Mouse (Mus musculus) mouse trophoblast stem cell (cell line): Measurements from ENCODE around the gene Sec24c.

Experiments used
- in situ Hi-C, 2 experiments: fragments of 300-500 bp; cut with MseI, MboI; formaldehyde crosslinking; loops; 2 replicates in 1 of 2; 3 replicates in 1 of 2; pipeline ENCODE4 v1.15.1; 2025

Sec24c gene

DNA sequence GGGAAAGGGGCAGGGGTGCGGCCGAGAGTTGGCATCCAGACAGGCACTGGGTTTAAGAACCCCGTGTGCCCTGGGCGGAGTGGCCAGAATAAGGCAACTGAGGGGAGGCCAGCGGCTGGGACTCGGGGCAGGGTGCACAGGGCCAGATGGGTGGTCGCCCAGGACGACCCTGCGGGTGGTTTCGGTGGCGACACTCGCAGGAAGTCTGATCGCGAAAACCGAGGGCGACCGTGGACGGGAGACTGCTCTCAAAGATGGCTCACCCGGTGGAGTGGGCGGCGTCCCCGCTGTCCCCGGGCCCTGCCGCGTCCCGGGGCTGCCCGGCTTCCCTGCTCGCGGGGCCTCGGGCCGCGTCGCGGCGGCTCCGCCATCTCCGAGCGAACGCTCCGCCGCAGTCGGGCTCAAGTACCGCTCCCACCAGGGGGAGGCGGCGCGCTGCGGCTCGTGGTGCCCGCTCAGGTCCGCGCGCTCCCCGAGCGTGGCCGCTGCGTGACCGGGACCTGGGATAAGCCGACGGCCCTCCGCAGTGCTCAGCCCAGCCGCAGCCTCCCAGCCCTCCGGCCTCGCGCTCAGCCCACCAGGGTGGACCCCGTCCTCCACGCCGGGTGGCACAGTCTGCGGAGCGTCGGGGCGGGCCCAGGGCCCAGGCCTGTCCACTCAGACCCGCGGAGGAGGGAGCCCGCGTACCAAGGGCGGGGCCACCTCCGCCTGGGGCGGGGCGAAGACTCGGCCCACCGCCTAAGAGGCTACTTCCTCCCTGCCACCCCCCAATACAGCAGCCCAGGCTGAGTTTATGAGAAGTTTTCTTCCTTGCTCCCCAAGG lies 60.1 kb downstream of the Sec24c start, which contains the start of gene Ndst2:
Ndst2 (minus strand) TSS at position 611 of the 823 bp plus-strand sequence.
- in situ Hi-C loops = no loop called here

GRCm38 (mm10) chr14:20735052-20735451 lies 60.9 kb downstream of the Sec24c start:
- in situ Hi-C loops = no loop called here

DNA sequence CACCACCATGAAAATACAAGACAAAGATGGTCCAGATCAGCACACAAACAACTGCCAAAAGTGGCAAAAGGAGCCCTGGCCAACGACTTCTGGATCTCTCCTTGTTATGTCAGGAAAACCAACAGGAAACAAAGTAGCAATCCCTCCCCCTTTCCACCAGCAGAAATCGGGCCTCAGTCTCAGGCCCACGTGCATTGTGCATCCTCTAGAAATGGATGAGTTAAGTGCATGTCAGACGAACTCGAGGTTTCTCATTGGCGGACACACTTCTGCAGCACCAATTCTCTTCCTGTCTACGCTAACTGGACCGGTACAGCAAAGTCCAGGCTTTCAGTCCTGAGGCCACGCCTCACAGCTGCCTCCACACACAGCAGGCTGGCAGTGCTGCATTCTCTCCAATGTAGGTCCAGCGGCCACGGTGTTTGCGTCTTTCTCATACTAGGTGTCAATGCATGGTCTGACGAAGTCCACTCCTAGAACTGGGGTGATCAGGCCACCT lies 61.8 kb downstream of the Sec24c start:
- in situ Hi-C loops = no loop called here

DNA sequence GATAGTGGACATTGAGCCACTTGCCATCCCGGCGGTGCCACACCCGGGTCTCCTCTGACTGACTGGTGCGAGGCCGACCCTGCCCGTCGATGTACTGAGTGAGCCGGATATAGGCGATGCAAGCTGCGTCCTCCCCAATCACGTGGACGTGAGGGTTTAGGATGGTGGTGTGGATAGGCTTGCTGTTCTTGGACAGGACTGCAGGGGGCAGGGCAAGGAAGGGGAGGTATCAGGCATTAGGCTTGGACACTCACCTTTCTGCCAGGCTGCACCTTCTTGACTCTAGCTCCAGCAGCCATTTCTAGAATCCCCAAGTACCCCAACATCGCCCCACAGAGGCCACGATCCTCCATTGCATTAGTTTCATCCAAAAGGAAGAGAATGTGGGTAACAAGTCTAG lies 63.2 kb downstream of the Sec24c start:
- in situ Hi-C loops = no loop called here

DNA sequence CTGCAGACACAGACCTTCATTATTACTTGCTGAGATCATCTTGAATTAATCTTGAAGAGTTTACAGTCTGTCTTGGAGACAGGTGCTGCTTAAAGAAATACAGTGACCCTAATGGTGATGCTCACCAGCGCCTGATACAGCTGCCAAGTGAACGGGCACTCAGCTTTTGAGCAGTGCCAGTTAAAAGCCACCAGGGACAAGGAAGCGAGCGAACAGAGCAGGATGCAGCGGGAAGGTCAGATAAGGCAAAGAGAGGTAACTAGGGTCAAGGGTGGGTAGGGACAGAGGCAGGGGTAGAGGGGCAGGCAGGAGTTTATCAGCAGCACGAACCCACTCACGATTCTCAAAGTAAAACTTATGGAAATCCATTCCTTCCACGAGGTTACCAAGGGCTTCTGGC lies 64.4 kb downstream of the Sec24c start:
- in situ Hi-C loops = no loop called here

GRCm38 (mm10) chr14:20741301-20741700 lies 67.2 kb downstream of the Sec24c start:
- in situ Hi-C loops = no loop called here

DNA sequence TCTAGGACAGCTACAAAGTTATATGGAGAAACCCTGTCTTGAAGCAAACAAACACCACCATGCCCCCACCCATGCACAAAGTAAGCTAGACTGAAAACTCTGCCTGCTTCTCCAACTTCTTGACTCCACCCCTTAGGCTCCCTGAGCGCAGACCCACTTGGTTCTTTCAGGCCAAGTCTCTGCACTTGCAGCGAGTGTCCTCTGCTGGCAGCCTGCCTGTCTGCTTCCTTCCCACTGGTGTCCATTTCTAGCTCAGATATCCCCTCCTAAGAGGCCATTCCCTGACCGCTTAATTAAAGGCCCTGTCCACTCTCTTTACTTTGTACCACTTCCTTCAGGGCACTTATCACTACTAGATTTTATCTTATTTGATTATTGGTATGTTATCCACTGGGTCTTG lies 69.5 kb downstream of the Sec24c start:
- in situ Hi-C loops = no loop called here
